Mouse (Mus musculus) intestine, postnatal 0 days (tissue): Measurements from ENCODE around the gene Nms. TPM values are rescaled to one million over a fixed set of nuclear protein-coding genes. Genes with fewer than 3 reads are reported as not detected.

Experiments
- ATAC-seq: fragments of 200-750 bp; cut with Nextera tagmentation; 2 replicates; pipeline ENCODE4 v1.8.0; 2017; ENCODE audit warnings: mild to moderate bottlenecking, moderate TSS enrichment, moderate library complexity
- H3K27ac ChIP-seq: fragments of 300-500 bp; sonication (generic); 2 replicates; pipeline ENCODE4 v1.5.1; 2014; ENCODE audit warnings: mild to moderate bottlenecking, low read depth, low read length, moderate library complexity
- H3K27me3 ChIP-seq: fragments of 300-500 bp; sonication (generic); replicated peaks from 2 replicates; pipeline ENCODE4 v1.6.1; 2014; ENCODE audit warnings: low read length, mixed read lengths; ENCODE audit not compliant: control insufficient read depth, insufficient read depth
- H3K36me3 ChIP-seq: fragments of 300-500 bp; sonication (generic); 2 replicates; pipeline ENCODE4 v1.6.1; 2014; ENCODE audit warnings: mild to moderate bottlenecking, moderate library complexity; ENCODE audit not compliant: control insufficient read depth, insufficient read depth
- H3K4me1 ChIP-seq: fragments of 300-500 bp; sonication (generic); replicated peaks from 2 replicates; pipeline ENCODE4 v1.6.1; 2014; ENCODE audit warnings: antibody characterized with exemption, low read length, mixed read lengths; ENCODE audit not compliant: control insufficient read depth, insufficient read depth
- H3K4me2 ChIP-seq: fragments of 300-500 bp; sonication (generic); replicated peaks from 2 replicates; pipeline ENCODE4 v1.6.1; 2014; ENCODE audit warnings: low read depth, mild to moderate bottlenecking, moderate library complexity
- H3K4me3 ChIP-seq: fragments of 300-500 bp; sonication (generic); 2 replicates; pipeline ENCODE4 v1.5.1; 2014; ENCODE audit warnings: low read depth, low read length
- H3K9ac ChIP-seq: fragments of 300-500 bp; sonication (generic); 2 replicates; pipeline ENCODE4 v1.6.1; 2014; ENCODE audit warnings: mild to moderate bottlenecking, low read depth, low read length
- H3K9me3 ChIP-seq: fragments of 300-500 bp; sonication (generic); 2 replicates; pipeline ENCODE4 v1.6.1; 2016; ENCODE audit warnings: mixed run types; ENCODE audit not compliant: control insufficient read depth
- CTCF ChIP-seq: sonication (generic); IDR thresholded peaks from 2 replicates; pipeline ENCODE4 v1.5.1; 2016; ENCODE audit warnings: low read depth, mild to moderate bottlenecking, control low read depth, antibody characterized with exemption, moderate library complexity
- WGBS: fragments of 180-500 bp; shearing (Covaris S2); extraction: QIAGEN DNeasy Blood & Tissue Kit; methylation state at CpG from one replicate; pipeline ENCODE4 v1.1.7; 2014; 5-methylcytosine and 5-hydroxymethylcytosine counted together
- polyA plus RNA-seq: library from polyadenylated mRNA; unstranded; fragments of >200 nt; fragmentation: Nextera tagmentation; extraction: Ambion mirVana; gene quantifications from 2 replicates; pipeline ENCODE4 v1.2.1, GENCODE M21; 2015

Gene Nms
- not detected in 2 replicates for polyA plus RNA-seq

DNA sequence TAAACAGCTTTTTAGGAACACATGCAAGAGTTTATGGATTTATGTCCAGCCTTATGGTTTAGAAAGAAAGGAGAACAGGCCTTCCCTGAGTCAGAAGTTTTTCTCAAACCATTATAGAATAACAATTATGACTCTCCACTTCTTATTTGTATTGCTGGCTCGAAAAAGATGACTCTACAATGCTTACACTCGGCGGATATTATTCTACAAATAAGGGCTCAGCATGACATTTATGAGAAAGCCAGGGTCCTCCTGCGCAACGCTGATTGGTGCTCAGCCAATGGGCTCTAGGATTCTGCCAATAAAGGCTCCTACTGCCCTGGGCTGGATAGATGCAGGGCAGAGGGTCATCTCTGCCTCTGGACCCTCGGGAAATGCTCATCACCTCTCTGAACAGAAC is at the start of gene Nms:
TSS of gene Nms (plus strand) at position 301 of the 400 bp plus-strand sequence.
- Histone ChIP-seq H3K4me1 (no peaks in the 10 kb centered on the region), H3K36me3 (no peaks in the 10 kb centered on the region), H3K9ac (no peak within 1 kb of the TSS), H3K9me3 (no peaks in the 10 kb centered on the region), H3K4me3 (no peak within 1 kb of the TSS), H3K27me3 (no peaks in the 10 kb centered on the region), H3K27ac (no peak within 1 kb of the TSS), H3K4me2 (no peak within 1 kb of the TSS)
- no peak for TF ChIP-seq CTCF
- ATAC-seq, result no peak
- 74% methylated on average over 6 of the region's 6 CpGs for WGBS

DNA sequence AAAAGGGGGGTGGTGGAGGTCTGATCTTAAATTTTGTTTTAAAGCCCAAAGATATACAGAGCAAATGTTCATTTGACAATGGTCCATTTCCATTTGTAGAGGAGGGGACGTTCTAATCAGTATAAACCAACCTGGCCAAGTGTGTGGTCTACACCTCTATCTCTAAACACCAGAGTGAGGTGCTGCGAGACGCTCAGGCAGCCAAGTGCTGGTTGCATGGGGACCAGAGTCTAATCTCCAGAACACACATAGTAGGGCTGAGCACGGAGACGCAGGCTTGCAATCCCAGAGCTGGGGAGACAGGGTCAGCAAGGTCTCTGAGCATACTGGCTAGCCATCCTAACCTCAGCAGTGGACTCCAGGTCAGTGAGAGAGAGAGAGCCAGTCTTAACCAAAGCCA is 47.5 kb upstream of the Nms start:
- WGBS, result 91% methylated on average over 5 of the region's 5 CpGs
- TF ChIP-seq CTCF, result no peak

DNA sequence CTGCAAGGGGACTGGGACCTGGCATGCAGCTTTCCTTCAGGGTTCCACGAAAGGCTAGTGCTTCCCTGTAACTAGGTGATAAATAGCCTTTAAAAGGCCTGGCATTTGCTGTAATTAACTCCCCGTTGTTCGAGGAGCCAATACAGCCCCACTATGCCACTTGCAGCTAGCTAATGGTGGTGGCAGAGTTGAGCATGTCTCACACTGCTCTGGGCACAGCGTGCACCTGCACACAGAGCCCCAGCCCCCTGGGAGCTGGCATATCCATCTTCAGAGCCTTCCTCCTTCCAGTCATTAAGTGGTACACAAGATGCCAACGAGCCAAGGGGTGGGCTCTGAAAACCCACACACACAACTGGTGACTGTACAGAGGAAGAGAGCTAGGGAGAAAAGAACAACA is 45.9 kb upstream of the Nms start:
- Histone ChIP-seq H3K4me3 (no peak overlapping the region), H3K27ac (no peak overlapping the region), H3K9ac (no peak overlapping the region), H3K4me2 (no peak overlapping the region), H3K36me3 (no peaks in the 10 kb centered on the region), H3K4me1 (no peaks in the 10 kb centered on the region), H3K9me3 (no peaks in the 10 kb centered on the region), H3K27me3 (no peaks in the 10 kb centered on the region; the same call in none of the 2 replicates)
- TF ChIP-seq CTCF, result no peak
- no peak for ATAC-seq
- 74% methylated on average over 5 of the region's 5 CpGs for WGBS

More for the DNA sequence above, 47.5 kb upstream of the Nms start:
- no peak overlapping the region for H3K9ac ChIP-seq
- ATAC-seq, result no peak
- H3K9me3 ChIP-seq, result no peaks in the 10 kb centered on the region
- no peaks in the 10 kb centered on the region for H3K27me3 ChIP-seq
- H3K4me1 ChIP-seq, result no peaks in the 10 kb centered on the region
- no peaks in the 10 kb centered on the region for H3K36me3 ChIP-seq
- no peak overlapping the region for H3K4me2 ChIP-seq
- H3K4me3 ChIP-seq, result no peak overlapping the region
- H3K27ac ChIP-seq, result no peak overlapping the region

DNA sequence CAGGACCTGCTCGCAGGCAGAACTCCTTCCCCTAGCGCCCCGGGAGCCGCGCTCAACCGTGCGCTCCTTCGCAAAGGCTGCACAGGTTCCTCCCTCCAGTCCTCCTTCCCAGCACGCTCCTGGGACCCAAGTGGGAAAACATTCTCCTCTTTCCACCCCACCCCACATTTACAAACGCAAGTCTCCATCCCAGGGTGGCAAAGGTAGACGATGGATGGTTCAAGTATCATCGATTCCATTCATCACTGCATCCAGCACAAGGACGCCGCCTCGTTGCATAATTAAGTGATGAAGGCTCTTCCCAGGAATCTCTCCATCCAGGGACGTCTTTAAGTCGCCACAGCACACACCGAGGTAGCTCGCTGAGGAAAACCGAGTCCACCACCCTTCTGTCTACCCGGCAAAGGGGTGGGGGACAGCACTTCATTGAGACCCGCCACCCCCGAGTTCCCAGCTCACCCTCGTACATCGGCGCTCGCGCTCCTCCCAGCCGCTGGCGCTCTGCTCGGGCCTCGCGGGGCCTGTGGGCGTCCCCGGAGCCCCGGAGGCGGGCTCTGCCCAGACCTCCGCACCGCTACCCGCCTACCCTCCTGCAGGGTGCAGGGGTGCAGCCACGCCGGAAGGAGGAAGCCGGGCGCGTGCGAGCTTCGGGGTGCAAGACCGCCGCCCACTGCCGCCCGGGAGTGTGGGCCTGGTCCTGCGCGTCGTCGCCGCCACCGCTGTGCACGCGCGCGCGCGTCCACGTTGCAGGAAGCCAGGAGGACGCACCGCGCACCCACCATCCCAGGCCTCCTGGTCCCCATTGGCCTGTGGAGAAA is 41.3 kb upstream of the Nms start, which contains the start of gene Chst10:
TSS of gene Chst10 (minus strand) at position 731 of the 818 bp plus-strand sequence.
- Histone ChIP-seq H3K27ac (no peak within 1 kb of the TSS), H3K9me3 (no peaks in the 10 kb centered on the region), H3K36me3 (no peaks in the 10 kb centered on the region), H3K9ac (peak within 1 kb of the TSS; percentile 26), H3K27me3 (no peaks in the 10 kb centered on the region; the same call in none of the 2 replicates), H3K4me2 (peak within 1 kb of the TSS; percentile 93), H3K4me3 (peak within 1 kb of the TSS; percentile 60), H3K4me1 (no peaks in the 10 kb centered on the region)
- WGBS, result under 1% methylated on average over 67 of the region's 67 CpGs
- peak; percentile 59; the same call in 1 of the 2 replicates for ATAC-seq
- no peak; the same call in 1 of the 2 replicates for TF ChIP-seq CTCF

DNA sequence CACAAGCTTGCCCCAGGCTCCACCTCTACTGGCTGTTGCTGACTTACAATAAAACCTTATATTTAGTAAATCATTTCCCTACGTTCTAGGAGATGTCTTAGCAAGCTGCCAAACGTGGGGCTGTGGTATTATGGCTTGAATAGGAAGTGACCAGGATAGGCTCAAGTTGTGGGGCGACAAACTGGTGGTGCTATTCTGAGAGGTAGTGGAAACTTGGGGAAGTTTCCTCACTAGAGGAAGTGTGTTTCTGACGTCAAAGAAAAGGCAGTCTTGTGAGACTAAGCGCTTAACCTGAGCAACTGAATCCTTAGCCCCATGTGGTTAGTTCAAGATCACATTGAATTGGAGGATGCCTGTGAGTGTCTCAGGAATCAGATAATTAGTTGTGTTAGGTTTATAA is 36.4 kb upstream of the Nms start:
- Histone ChIP-seq H3K4me1 (no peaks in the 10 kb centered on the region), H3K4me3 (no peak overlapping the region), H3K4me2 (no peak overlapping the region), H3K27me3 (no peaks in the 10 kb centered on the region; the same call in 1 of the 2 replicates), H3K27ac (no peak overlapping the region), H3K9me3 (no peaks in the 10 kb centered on the region), H3K9ac (no peak overlapping the region), H3K36me3 (no peaks in the 10 kb centered on the region)
- ATAC-seq, result no peak
- 53% methylated on average over 5 of the region's 5 CpGs for WGBS
- no peak for TF ChIP-seq CTCF

DNA sequence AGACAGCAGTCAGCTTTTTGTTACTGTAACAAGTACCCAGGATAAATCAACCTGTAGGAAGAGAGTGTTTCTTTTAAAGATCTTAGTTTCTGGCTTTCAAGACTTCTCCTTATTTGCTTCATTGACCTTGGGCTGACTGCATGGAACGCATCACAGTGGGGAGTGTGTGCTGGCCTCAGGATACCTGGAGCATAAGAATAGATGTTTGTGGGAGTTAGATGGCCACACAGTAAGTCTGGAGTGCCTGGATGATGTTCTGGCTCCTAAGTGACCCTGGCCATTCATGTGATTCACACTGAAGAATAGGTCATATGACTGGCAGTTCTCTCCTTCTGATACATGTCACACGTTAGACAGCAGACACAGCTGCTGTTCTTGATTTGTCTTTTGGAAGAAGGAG is 35.0 kb upstream of the Nms start:
- Histone ChIP-seq H3K27ac (no peak overlapping the region), H3K4me1 (no peaks in the 10 kb centered on the region), H3K9ac (no peak overlapping the region), H3K4me3 (no peak overlapping the region), H3K4me2 (no peak overlapping the region), H3K27me3 (no peaks in the 10 kb centered on the region), H3K9me3 (no peaks in the 10 kb centered on the region), H3K36me3 (no peaks in the 10 kb centered on the region)
- 75% methylated on average over 2 of the region's 2 CpGs for WGBS
- ATAC-seq, result no peak
- TF ChIP-seq CTCF, result no peak
